Mouse (Mus musculus) CH12.LX (cell line): ENCODE data around the gene Hint3. TPM values are rescaled to one million over a fixed set of nuclear protein-coding genes. Genes with fewer than 3 reads are reported as not detected.
A peak's percentile ranks its signal among the peaks of the same experiment; 100 is the strongest.

ENCODE experiments used
- DNase-seq: peaks from one replicate; pipeline ENCODE4 v3.0.0-alpha.2; 2013; ENCODE audit errors: extremely low read depth
- H3K27ac ChIP-seq: 2 replicates; pipeline ENCODE4 v1.5.1; 2012; ENCODE audit warnings: low read depth, mild to moderate bottlenecking, control low read depth, moderate library complexity; ENCODE audit not compliant: insufficient read depth
- H3K27me3 ChIP-seq: replicated peaks from 2 replicates; pipeline ENCODE3; 2012; ENCODE audit warnings: inconsistent platforms
- H3K36me3 ChIP-seq, 2 experiments: replicated peaks in 1 of 2; 2 replicates each; pipeline versions ENCODE3 to v1.6.1; 2012; ENCODE audit warnings: inconsistent platforms in 1 of 2, low read length in 1 of 2, mild to moderate bottlenecking in 1 of 2, mixed read lengths in 1 of 2, moderate library complexity in 1 of 2; ENCODE audit not compliant: control insufficient read depth in 1 of 2, insufficient read depth in 1 of 2
- H3K4me1 ChIP-seq, 2 experiments: 2 replicates each; pipeline ENCODE4 v1.6.1; 2012; ENCODE audit warnings: inconsistent platforms in 1 of 2, moderate library complexity in 1 of 2; ENCODE audit not compliant: insufficient read depth in 2 of 2, control insufficient read depth in 1 of 2
- H3K4me2 ChIP-seq: 2 replicates; pipeline ENCODE4 v1.6.1; 2012; ENCODE audit warnings: low read depth, mild to moderate bottlenecking, control low read depth; ENCODE audit not compliant: poor library complexity, insufficient read depth, severe bottlenecking
- H3K4me3 ChIP-seq, 3 experiments: fragments of 150-350 bp in 1 of 3; sonication (generic) in 1 of 3; replicated peaks in 1 of 3; 2 replicates each; pipeline versions ENCODE3 to v1.5.1; 2011 to 2012; ENCODE audit warnings: low read depth in 2 of 3, low read length in 2 of 3, mild to moderate bottlenecking in 2 of 3, moderate library complexity in 2 of 3, control low read depth in 1 of 3, improper control_type of control experiment in 1 of 3, inconsistent platforms in 1 of 3, mixed read lengths in 1 of 3; ENCODE audit not compliant: poor library complexity in 1 of 3
- H3K79me2 ChIP-seq: replicated peaks from 2 replicates; pipeline ENCODE4 v1.6.1; 2012; ENCODE audit warnings: mild to moderate bottlenecking, moderate library complexity; ENCODE audit not compliant: control insufficient read depth, poor library complexity, insufficient read depth, severe bottlenecking; ENCODE audit errors: extremely low read depth
- H3K9ac ChIP-seq: 2 replicates; pipeline ENCODE4 v1.6.1; 2012; ENCODE audit warnings: low read depth, mild to moderate bottlenecking, control low read depth, moderate library complexity; ENCODE audit not compliant: insufficient read depth
- H3K9me3 ChIP-seq: replicated peaks from 2 replicates; pipeline ENCODE3; 2012; ENCODE audit warnings: low read length, inconsistent platforms, mixed read lengths
- CHD1 ChIP-seq: IDR thresholded peaks from 2 replicates; pipeline ENCODE4 v1.6.1; 2012; ENCODE audit warnings: low read depth, low read length, improper control_type of control experiment, inconsistent platforms
- CTCF ChIP-seq, 2 experiments: IDR thresholded peaks in 1 of 2; conservative IDR thresholded peaks in 1 of 2; 2 replicates each; pipeline ENCODE4 v1.5.1; 2011 to 2012; ENCODE audit warnings: low read depth in 2 of 2, low read length in 2 of 2, improper control_type of control experiment in 1 of 2, inconsistent platforms in 1 of 2, mild to moderate bottlenecking in 1 of 2, moderate library complexity in 1 of 2
- ELF1 ChIP-seq: IDR thresholded peaks from 2 replicates; pipeline ENCODE4 v1.6.1; 2014; ENCODE audit warnings: low read depth, mild to moderate bottlenecking, inconsistent platforms, low read length, improper control_type of control experiment
- GABPA ChIP-seq: IDR thresholded peaks from 2 replicates; pipeline ENCODE4 v1.6.1; 2012; ENCODE audit warnings: low read depth, low read length, improper control_type of control experiment, inconsistent platforms; ENCODE audit not compliant: insufficient replicate concordance
- JUND ChIP-seq: conservative IDR thresholded peaks from 2 replicates; pipeline ENCODE4 v1.6.1; 2011; ENCODE audit warnings: low read depth, low read length, improper control_type of control experiment
- MAX ChIP-seq: IDR thresholded peaks from 2 replicates; pipeline ENCODE4 v1.6.1; 2011; ENCODE audit warnings: low read length, improper control_type of control experiment
- MAZ ChIP-seq: IDR thresholded peaks from 2 replicates; pipeline ENCODE4 v1.6.1; 2012; ENCODE audit warnings: low read depth, mild to moderate bottlenecking, inconsistent platforms, low read length, improper control_type of control experiment, moderate library complexity
- MYC ChIP-seq: IDR thresholded peaks from 2 replicates; pipeline ENCODE4 v1.6.1; 2011; ENCODE audit warnings: low read depth, mild to moderate bottlenecking, improper control_type of control experiment, low read length
- POLR2A ChIP-seq: IDR thresholded peaks from 2 replicates; pipeline ENCODE4 v1.6.1; 2011; ENCODE audit warnings: low read depth, mild to moderate bottlenecking, improper control_type of control experiment, low read length
- POLR2AphosphoS2 ChIP-seq: IDR thresholded peaks from 2 replicates; pipeline ENCODE4 v1.6.1; 2011; ENCODE audit warnings: low read depth, low read length, improper control_type of control experiment
- RAD21 ChIP-seq: IDR thresholded peaks from 2 replicates; pipeline ENCODE4 v1.6.1; 2011; ENCODE audit warnings: low read depth, mild to moderate bottlenecking, low read length, improper control_type of control experiment, moderate library complexity
- RCOR1 ChIP-seq: conservative IDR thresholded peaks from 2 replicates; pipeline ENCODE4 v1.6.1; 2012; ENCODE audit warnings: low read depth, mild to moderate bottlenecking, inconsistent platforms, low read length, improper control_type of control experiment
- SMC3 ChIP-seq: IDR thresholded peaks from 2 replicates; pipeline ENCODE4 v1.6.1; 2011; ENCODE audit warnings: low read depth, low read length, improper control_type of control experiment
- TBP ChIP-seq: conservative IDR thresholded peaks from 2 replicates; pipeline ENCODE4 v1.6.1; 2011; ENCODE audit warnings: low read depth, low read length, improper control_type of control experiment
- USF1 ChIP-seq: IDR thresholded peaks from 2 replicates; pipeline ENCODE4 v1.6.1; 2014; ENCODE audit warnings: low read depth, mild to moderate bottlenecking, inconsistent platforms, low read length, improper control_type of control experiment
- ZC3H11A ChIP-seq: IDR thresholded peaks from 2 replicates; pipeline ENCODE4 v1.6.1; 2012; ENCODE audit warnings: low read depth, mild to moderate bottlenecking, inconsistent platforms, low read length, improper control_type of control experiment
- ZKSCAN1 ChIP-seq: IDR thresholded peaks from 2 replicates; pipeline ENCODE4 v1.6.1; 2012; ENCODE audit warnings: low read depth, inconsistent platforms, low read length, improper control_type of control experiment, borderline replicate concordance
- dilution Hi-C: fragments of 300-500 bp; cut with MboI; formaldehyde crosslinking; loops from 2 replicates; pipeline ENCODE4 v1.14.3; 2020; ENCODE audit warnings: low sequenced_read_pairs; ENCODE audit not compliant: extremely low pct_unique_long_range_greater_than_20kb, extremely low pct_ligation_motif_present
- in situ Hi-C: fragments of 300-500 bp; cut with MboI; formaldehyde crosslinking; loops from 3 replicates; pipeline ENCODE4 v1.14.3; 2019; ENCODE audit warnings: low sequenced_read_pairs, low pct_ligation_motif_present, low pct_unique_long_range_greater_than_20kb, mixed read lengths
- polyA plus RNA-seq: library from polyadenylated mRNA; unstranded; fragments of >175 nt; gene quantifications from 2 replicates; pipeline ENCODE4 v1.2.1, GENCODE M21; 2012; ENCODE audit warnings: low read depth; ENCODE audit not compliant: insufficient read length
- total RNA-seq, 2 experiments: library from RNA; depleted of rRNA; stranded (reverse); fragments of 300-350 nt in 1 of 2; fragments of >200 nt in 1 of 2; gene quantifications; 2 replicates each; pipeline ENCODE4 v1.2.3; 2012 to 2014

Hint3 gene
- total and polyA plus RNA-seq, 3 experiments = 10.3 to 16.1 (median 14.2) TPM

GRCm38 (mm10) chr10:30674825-30675224 lies 45.4 kb upstream of the Hint3 start:
- H3K4me2 ChIP-seq = no peak overlapping the region
- no peaks in the 10 kb centered on the region for H3K9me3 ChIP-seq
- in situ Hi-C loops = no loop called here
- H3K9ac ChIP-seq = no peak overlapping the region
- DNase-seq = no peak
- peaks cover 0 to 16% of the 10 kb centered on the region in 2 experiments for H3K36me3 ChIP-seq
- no peaks in the 10 kb centered on the region for H3K79me2 ChIP-seq
- TF ChIP-seq CHD1 = no peak
- TF ChIP-seq POLR2AphosphoS2 = no peak
- TF ChIP-seq TBP = no peak
- H3K27ac ChIP-seq = no peak overlapping the region
- H3K27me3 ChIP-seq = no peaks in the 10 kb centered on the region
- dilution Hi-C loops = no loop called here
- H3K4me1 ChIP-seq = peaks cover 0 to 3% of the 10 kb centered on the region in 2 experiments; a peak in 1 of 4 replicates
- H3K4me3 ChIP-seq = no peak overlapping the region

- Histone ChIP-seq H3K79me2 (no peaks in the 10 kb centered on the region), H3K4me2 (no peak overlapping the region), H3K27ac (no peak overlapping the region), H3K4me1 (0 out of 4 replicates have a peak, but pooled peaks cover 0 to 3% of the 10 kb centered on the region in 2 experiments), H3K36me3 (peaks cover 0 to 9% of the 10 kb centered on the region in 2 experiments), H3K4me3 (no peak overlapping the region), H3K27me3 (no peaks in the 10 kb centered on the region), H3K9ac (no peak overlapping the region), H3K9me3 (no peaks in the 10 kb centered on the region)
- dilution Hi-C loops = no loop called here
- in situ Hi-C loops = no loop called here
- TF ChIP-seq ZC3H11A (no peak), ZKSCAN1 (no peak), JUND (no peak), ELF1 (no peak), RCOR1 (no peak), POLR2A (no peak), MAZ (no peak), USF1 (no peak), GABPA (no peak)
- no peak for DNase-seq
Measured at GRCm38 (mm10) chr10:30666580-30666979, 37.1 kb upstream of the Hint3 start.

- TF ChIP-seq MAX (no peak), MYC (no peak), CTCF (conservative IDR thresholded peaks at IDR 0.05 in 1 of 2, IDR thresholded peaks at IDR 0.05 in 1 of 2; ENCODE audit: low read depth in 2 of 2, low read length in 2 of 2) (peak in 1 of 2 experiments; percentile 50; a peak in 2 of 4 replicates), RAD21 (peak; percentile 20), SMC3 (peak; percentile 28; the same call in 1 of the 2 replicates)
- no peaks in the 10 kb centered on the region for H3K9me3 ChIP-seq
- H3K36me3 ChIP-seq = peaks cover 2 to 27% of the 10 kb centered on the region in 2 experiments
- peaks cover 0 to 6% of the 10 kb centered on the region in 2 experiments; a peak in 2 of 4 replicates for H3K4me1 ChIP-seq
- in situ Hi-C loops = no loop called here
- no peak overlapping the region for H3K27ac ChIP-seq
- H3K79me2 ChIP-seq = no peaks in the 10 kb centered on the region
- no peak overlapping the region for H3K9ac ChIP-seq
- H3K4me3 ChIP-seq = no peak overlapping the region
- H3K27me3 ChIP-seq = no peaks in the 10 kb centered on the region
- dilution Hi-C loops = no loop called here
- DNase-seq = no peak
- H3K4me2 ChIP-seq = no peak overlapping the region
Measured at GRCm38 (mm10) chr10:30660564-30661328, 31.3 kb upstream of the Hint3 start.
